Mouse (Mus musculus): Measurements from ENCODE around the gene Anapc2.

The Anapc2 gene

GRCm38 (mm10) chr2:25303452-25303851 is 31.2 kb downstream of the Anapc2 start:
- no peak for DNase-seq (ENCODE audit: low spot score in 2 of 2)

- DNase-seq (ENCODE audit: low spot score in 2 of 2): peak in 1 of 2 experiments; percentile 72
Measured at GRCm38 (mm10) chr2:25303931-25304656, 31.8 kb downstream of the Anapc2 start.

- DNase-seq (ENCODE audit: low spot score in 2 of 2): peak; percentile 63 to 78
Measured at GRCm38 (mm10) chr2:25304657-25305541, 32.6 kb downstream of the Anapc2 start.

- no peak for DNase-seq (ENCODE audit: low spot score in 2 of 2)
Measured at GRCm38 (mm10) chr2:25305587-25306359, 33.5 kb downstream of the Anapc2 start.

GRCm38 (mm10) chr2:25310180-25310579 is 37.9 kb downstream of the Anapc2 start:
- no peak for DNase-seq (ENCODE audit: low spot score in 2 of 2)

- no peak for DNase-seq (ENCODE audit: low spot score in 2 of 2)
Measured at GRCm38 (mm10) chr2:25310969-25311368, 38.7 kb downstream of the Anapc2 start.

- no peak for DNase-seq (ENCODE audit: low spot score in 2 of 2)
Measured at GRCm38 (mm10) chr2:25311491-25311891, 39.2 kb downstream of the Anapc2 start.

- peak in 1 of 2 experiments; percentile 68 for DNase-seq (ENCODE audit: low spot score in 2 of 2)
Measured at GRCm38 (mm10) chr2:25318119-25318966, 46.1 kb downstream of the Anapc2 start.

- peak; percentile 95 to 96 for DNase-seq (ENCODE audit: low spot score in 2 of 2)
Measured at GRCm38 (mm10) chr2:25318971-25319773, 46.9 kb downstream of the Anapc2 start, which contains the start of gene Grin1. Gene Grin1 (minus strand): TSS chr2:25319187.

GRCm38 (mm10) chr2:25320084-25320483 is 47.8 kb downstream of the Anapc2 start:
- DNase-seq (ENCODE audit: low spot score in 2 of 2): peak; percentile 32 to 52

GRCm38 (mm10) chr2:25326036-25326435 is 53.8 kb downstream of the Anapc2 start:
- DNase-seq (ENCODE audit: low spot score in 2 of 2): no peak

- DNase-seq (ENCODE audit: low spot score in 2 of 2): peak; percentile 61
Measured at GRCm38 (mm10) chr2:25328440-25328839, 56.2 kb downstream of the Anapc2 start.

GRCm38 (mm10) chr2:25331470-25331869 is 59.2 kb downstream of the Anapc2 start:
- DNase-seq (ENCODE audit: low spot score in 2 of 2): no peak

- DNase-seq (ENCODE audit: low spot score in 2 of 2): peak; percentile 100
Measured at GRCm38 (mm10) chr2:25332286-25333160, 60.2 kb downstream of the Anapc2 start, which contains the start of gene Man1b1. Gene Man1b1 (plus strand): TSS chr2:25332338.

GRCm38 (mm10) chr2:25333569-25333968 is 61.3 kb downstream of the Anapc2 start:
- DNase-seq (ENCODE audit: low spot score in 2 of 2): no peak
